Mouse (Mus musculus) erythroblast, embryonic 14.5 days (primary cell): ENCODE data around the gene Ren1.

Experiments
- GATA1 ChIP-seq: IDR thresholded peaks from 2 replicates; pipeline ENCODE4 v1.6.1; 2012; ENCODE audit warnings: low read length, inconsistent platforms, mixed read lengths
- TAL1 ChIP-seq: IDR thresholded peaks from 3 replicates; pipeline ENCODE4 v1.6.1; 2012; ENCODE audit warnings: low read length, inconsistent platforms, mixed read lengths

- TF ChIP-seq TAL1 (no peak), GATA1 (no peak)
Observed at GRCm38 (mm10) chr1:133351762-133352161, 1.5 kb downstream of the Ren1 start.
